Mouse (Mus musculus) E14TG2a.4 (cell line): ENCODE data around the gene Rec114.

ENCODE experiments used
- H3K27me3 ChIP-seq: 2 replicates; pipeline ENCODE4 v1.6.1; 2014; ENCODE audit warnings: low read length, control low read depth; ENCODE audit not compliant: insufficient read depth
- H3K36me3 ChIP-seq: 2 replicates; pipeline ENCODE4 v1.6.1; 2014; ENCODE audit warnings: low read length, control low read depth; ENCODE audit not compliant: insufficient read depth
- H3K4me1 ChIP-seq: replicated peaks from 2 replicates; pipeline ENCODE4 v1.6.1; 2014; ENCODE audit warnings: low read depth, low read length, control low read depth
- H3K4me3 ChIP-seq: replicated peaks from 2 replicates; pipeline ENCODE4 v1.5.1; 2014; ENCODE audit warnings: mild to moderate bottlenecking, low read length
- H3K9me3 ChIP-seq: 2 replicates; pipeline ENCODE4 v1.6.1; 2014; ENCODE audit warnings: low read length, control low read depth
- CTCF ChIP-seq: conservative IDR thresholded peaks from 2 replicates; pipeline ENCODE4 v1.5.1; 2014; ENCODE audit warnings: low read length
- NANOG ChIP-seq: IDR thresholded peaks from 2 replicates; pipeline ENCODE4 v1.6.1; 2014; ENCODE audit warnings: borderline replicate concordance, low read length, mixed read lengths
- POU5F1 ChIP-seq: IDR thresholded peaks from 2 replicates; pipeline ENCODE4 v1.6.1; 2014; ENCODE audit warnings: low read length, borderline replicate concordance

The Rec114 gene

GRCm38 (mm10) chr9:58683372-58683771 lies 60.4 kb downstream of the Rec114 start:
- peaks cover 20% of the 10 kb centered on the region; the same call in 1 of the 2 replicates for H3K4me1 ChIP-seq
- no peak overlapping the region for H3K4me3 ChIP-seq
- no peaks in the 10 kb centered on the region for H3K9me3 ChIP-seq
- 0 out of 2 replicates have a peak, but pooled peaks have one; percentile 10 for TF ChIP-seq NANOG
- TF ChIP-seq POU5F1: no peak
- no peak for TF ChIP-seq CTCF
- H3K27me3 ChIP-seq: no peaks in the 10 kb centered on the region
- H3K36me3 ChIP-seq: no peaks in the 10 kb centered on the region

DNA sequence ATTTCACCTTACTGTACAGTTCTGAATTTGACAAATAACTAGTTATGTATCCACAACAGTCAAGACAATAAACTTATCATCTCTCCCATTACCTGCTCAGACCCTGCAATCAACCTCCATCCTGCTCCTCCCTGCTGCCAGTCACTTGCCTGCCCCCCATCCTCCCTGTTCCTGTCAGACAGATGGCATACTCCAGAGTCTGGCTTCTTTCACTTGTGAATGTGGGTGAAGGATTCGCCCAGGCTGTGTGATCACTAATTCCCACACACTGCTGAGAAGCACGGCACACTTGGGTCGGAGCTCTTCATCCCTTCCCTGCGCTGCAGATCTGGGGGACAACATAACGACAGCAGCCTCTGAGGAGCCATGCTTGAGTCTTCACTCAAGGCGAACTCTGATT lies 61.7 kb downstream of the Rec114 start:
- Histone ChIP-seq H3K36me3 (no peaks in the 10 kb centered on the region), H3K4me1 (peaks cover 16% of the 10 kb centered on the region; the same call in 1 of the 2 replicates), H3K9me3 (no peaks in the 10 kb centered on the region), H3K27me3 (no peaks in the 10 kb centered on the region), H3K4me3 (no peak overlapping the region)
- TF ChIP-seq POU5F1 (no peak), NANOG (no peak), CTCF (no peak)

DNA sequence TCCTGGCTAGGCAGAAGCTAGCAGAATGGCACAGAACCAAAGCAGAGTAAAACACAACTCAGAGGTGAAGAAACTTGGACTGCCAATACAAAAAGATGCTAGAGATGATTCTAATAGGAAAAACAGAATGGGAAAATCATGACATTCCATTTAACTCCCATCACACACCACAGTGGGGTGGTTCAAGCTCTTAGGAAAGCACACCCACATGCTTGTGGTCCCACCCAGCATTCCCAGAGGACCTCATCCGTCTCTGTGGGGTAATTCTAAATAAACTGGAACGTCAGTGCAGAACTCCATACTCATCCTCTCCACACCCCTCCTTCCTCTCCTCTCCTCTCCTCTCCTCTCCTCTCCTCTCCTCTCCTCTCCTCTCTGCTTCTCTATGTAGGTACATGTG lies 62.4 kb downstream of the Rec114 start:
- no peaks in the 10 kb centered on the region for H3K36me3 ChIP-seq
- no peaks in the 10 kb centered on the region for H3K27me3 ChIP-seq
- peaks cover 13% of the 10 kb centered on the region; the same call in 1 of the 2 replicates for H3K4me1 ChIP-seq
- no peak overlapping the region for H3K4me3 ChIP-seq
- TF ChIP-seq POU5F1: no peak
- no peak for TF ChIP-seq NANOG
- TF ChIP-seq CTCF: no peak
- no peaks in the 10 kb centered on the region for H3K9me3 ChIP-seq

DNA sequence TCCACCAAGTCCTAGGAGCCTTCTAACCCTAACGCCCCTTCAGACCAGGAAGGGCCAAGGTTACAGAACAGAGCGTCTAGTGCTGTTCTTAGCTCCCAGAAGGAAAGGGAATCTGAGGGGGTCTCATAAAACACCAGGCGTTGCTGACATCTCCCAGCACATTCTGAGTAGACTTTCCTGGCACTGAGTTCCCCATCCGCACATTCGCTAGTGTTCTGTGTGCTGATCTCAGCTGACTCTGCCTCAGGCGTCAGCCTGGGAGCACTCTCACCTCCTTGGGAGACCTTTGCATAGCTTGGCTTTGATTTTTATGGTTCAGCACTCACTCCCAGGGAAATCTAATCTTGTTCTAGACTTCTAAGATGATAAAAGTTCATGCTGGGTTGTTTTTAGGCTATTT lies 68.4 kb downstream of the Rec114 start:
- H3K9me3 ChIP-seq: no peaks in the 10 kb centered on the region
- peaks cover 48% of the 10 kb centered on the region for H3K4me1 ChIP-seq
- no peaks in the 10 kb centered on the region for H3K27me3 ChIP-seq
- TF ChIP-seq CTCF (no peak), POU5F1 (no peak), NANOG (no peak)
- H3K36me3 ChIP-seq: no peaks in the 10 kb centered on the region
- H3K4me3 ChIP-seq: no peak overlapping the region

DNA sequence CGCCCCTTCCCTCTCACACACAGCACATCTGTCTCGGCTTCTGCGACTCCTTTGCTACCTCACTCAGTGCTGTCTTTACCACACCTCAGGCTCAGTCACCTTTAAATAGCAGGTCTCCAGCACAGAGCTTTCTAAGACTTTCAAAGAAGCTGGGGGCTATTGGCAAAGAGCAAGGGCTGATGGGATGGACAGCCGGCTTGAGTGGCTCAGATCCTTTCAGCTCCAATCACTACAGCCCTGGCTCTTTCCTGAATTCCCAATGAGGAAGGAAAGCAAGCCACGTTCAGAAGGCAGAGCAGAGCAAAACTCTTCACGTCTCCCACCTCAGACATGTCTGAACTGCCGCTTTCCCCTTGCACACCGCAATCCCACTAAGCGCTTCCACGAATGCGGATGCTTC lies 69.0 kb downstream of the Rec114 start:
- no peak for TF ChIP-seq CTCF
- no peak for TF ChIP-seq POU5F1
- TF ChIP-seq NANOG: no peak
- Histone ChIP-seq H3K27me3 (no peaks in the 10 kb centered on the region), H3K9me3 (no peaks in the 10 kb centered on the region), H3K4me1 (peaks cover 48% of the 10 kb centered on the region), H3K36me3 (no peaks in the 10 kb centered on the region), H3K4me3 (no peak overlapping the region)

DNA sequence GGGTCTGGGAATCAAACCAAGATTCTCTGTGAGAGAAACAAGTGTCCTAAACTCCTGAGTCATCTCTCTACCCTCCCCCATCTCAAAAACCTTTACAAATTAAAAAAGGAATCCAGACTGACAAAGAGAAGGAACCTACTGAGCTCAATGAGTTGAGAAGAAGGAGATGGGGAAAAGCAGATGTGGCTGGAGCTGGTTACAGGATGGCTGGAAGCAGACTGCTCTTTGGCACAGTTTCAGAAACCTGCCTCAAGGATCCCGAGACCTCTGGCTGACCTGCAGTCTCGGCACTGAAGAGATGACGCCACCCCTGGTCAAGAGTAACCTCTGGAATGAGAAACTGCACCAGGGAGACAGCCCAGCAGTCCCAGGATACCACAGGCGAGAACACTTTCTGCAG lies 71.3 kb downstream of the Rec114 start:
- Histone ChIP-seq H3K27me3 (no peaks in the 10 kb centered on the region), H3K36me3 (no peaks in the 10 kb centered on the region), H3K9me3 (no peaks in the 10 kb centered on the region), H3K4me3 (no peak overlapping the region), H3K4me1 (peaks cover 64% of the 10 kb centered on the region)
- TF ChIP-seq POU5F1: no peak
- no peak for TF ChIP-seq NANOG
- TF ChIP-seq CTCF: no peak

GRCm38 (mm10) chr9:58669819-58670218 lies 73.9 kb downstream of the Rec114 start:
- H3K36me3 ChIP-seq: no peaks in the 10 kb centered on the region
- H3K27me3 ChIP-seq: no peaks in the 10 kb centered on the region
- no peak for TF ChIP-seq POU5F1
- TF ChIP-seq CTCF: no peak
- TF ChIP-seq NANOG: no peak
- H3K9me3 ChIP-seq: no peaks in the 10 kb centered on the region
- H3K4me3 ChIP-seq: no peak overlapping the region
- peaks cover 68% of the 10 kb centered on the region for H3K4me1 ChIP-seq

DNA sequence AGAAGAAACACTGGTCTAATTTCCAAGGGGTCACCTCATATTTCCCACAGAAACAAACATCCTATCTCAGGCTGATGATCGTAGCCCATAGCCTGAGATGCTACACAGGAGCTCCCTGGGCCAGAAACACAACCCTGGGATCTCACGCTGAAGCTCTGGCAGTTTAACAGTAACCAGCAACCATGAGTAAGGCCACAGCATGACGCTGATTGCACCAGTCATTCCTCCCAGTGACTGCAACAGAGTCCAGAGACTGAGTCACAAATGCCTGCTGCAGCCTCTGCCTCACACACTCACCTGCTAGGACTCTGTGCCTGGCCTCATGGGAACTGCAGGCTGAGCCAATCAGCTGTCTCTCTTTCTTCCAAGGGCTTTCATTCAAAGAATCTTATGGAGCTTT lies 74.7 kb downstream of the Rec114 start:
- Histone ChIP-seq H3K36me3 (peaks cover 4% of the 10 kb centered on the region; the same call in 1 of the 2 replicates), H3K27me3 (no peaks in the 10 kb centered on the region), H3K4me1 (peaks cover 61% of the 10 kb centered on the region), H3K4me3 (no peak overlapping the region), H3K9me3 (no peaks in the 10 kb centered on the region)
- TF ChIP-seq CTCF (no peak), NANOG (no peak), POU5F1 (no peak)

DNA sequence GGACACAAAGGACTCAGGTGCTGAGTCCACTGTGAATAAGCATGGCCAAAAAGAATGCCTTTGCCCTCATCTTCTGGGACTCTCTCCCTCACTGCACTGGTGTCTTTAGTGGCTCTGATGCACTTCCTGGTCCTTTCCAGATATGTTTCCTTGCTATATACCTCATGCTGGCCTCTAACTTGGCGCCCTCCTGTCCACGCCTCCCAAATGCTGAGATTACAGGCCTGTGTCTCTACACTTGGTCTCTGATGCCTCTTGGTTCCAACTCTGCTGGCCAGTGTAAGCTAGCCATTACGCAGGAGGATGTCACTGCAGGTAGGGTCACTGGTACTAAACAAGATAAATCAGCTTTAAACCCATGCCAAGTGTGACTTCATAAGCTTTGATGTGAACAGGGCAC lies 75.6 kb downstream of the Rec114 start:
- H3K9me3 ChIP-seq: no peaks in the 10 kb centered on the region
- no peak for TF ChIP-seq NANOG
- TF ChIP-seq CTCF: no peak
- no peak for TF ChIP-seq POU5F1
- no peaks in the 10 kb centered on the region for H3K27me3 ChIP-seq
- H3K4me3 ChIP-seq: no peak overlapping the region
- H3K36me3 ChIP-seq: peaks cover 5% of the 10 kb centered on the region; the same call in 1 of the 2 replicates
- H3K4me1 ChIP-seq: peaks cover 55% of the 10 kb centered on the region
